In the genomic region with DNA sequence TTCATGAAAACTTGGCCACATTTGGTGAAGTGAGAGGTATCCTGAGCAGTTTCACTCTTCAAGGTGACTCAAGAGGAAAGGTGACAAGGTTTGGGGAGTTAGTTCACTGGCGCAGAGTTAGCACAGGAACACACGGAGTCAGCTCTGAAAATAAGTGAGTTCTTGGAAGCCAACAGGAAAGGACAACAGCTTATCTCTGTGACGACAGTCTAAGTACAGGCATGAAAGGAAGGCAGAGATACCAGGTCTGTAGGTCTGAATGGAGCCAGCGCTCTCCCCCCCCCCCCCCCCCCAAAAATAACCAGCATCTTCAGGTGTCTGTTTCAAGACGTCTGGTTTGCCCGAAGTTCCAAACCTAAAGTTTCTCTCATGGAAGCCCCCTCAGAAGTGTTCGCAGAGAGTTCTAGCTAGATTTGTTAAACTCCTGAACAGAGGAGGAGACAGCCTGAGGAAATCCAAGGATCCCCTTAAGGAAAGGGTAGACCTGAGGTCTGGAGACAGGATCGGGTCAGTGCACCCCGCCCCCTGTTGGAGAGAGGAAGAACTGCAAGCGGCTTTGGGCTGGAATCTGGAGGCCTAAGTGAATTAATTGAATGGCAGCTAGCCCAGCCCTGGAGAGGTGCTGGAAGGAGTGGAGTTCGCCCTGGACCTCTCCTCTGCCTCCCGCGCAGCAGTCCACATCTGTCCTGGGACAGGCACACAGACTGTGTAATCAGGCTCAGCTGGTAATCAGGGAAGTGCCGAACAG, we compare ENCODE assay signal across 8 mouse cellular contexts. TPM values are rescaled to one million over a fixed set of nuclear protein-coding genes. Genes with fewer than 3 reads are reported as not detected.
DNase-seq lines count a peak whose midpoint lies in the region; ATAC-seq and TF ChIP-seq lines count a peak whose summit lies in the region.

No protein-coding gene starts in this region.

- peaks cover 4% of the 10 kb centered on the region; the same call in 1 of the 2 replicates for H3K4me1 ChIP-seq in forebrain, embryonic 13.5 days
- H3K4me1 ChIP-seq in heart, postnatal 0 days (ENCODE audit: control insufficient read depth, insufficient read depth): peaks cover 27% of the 10 kb centered on the region
- H3K4me1 ChIP-seq in liver, postnatal 0 days (ENCODE audit: insufficient read depth): no peaks in the 10 kb centered on the region

- no peak overlapping the region for H3K9ac ChIP-seq in forebrain, embryonic 13.5 days
- H3K9ac ChIP-seq in heart, postnatal 0 days (replicated peaks; ENCODE audit: low read depth, low read length): no peak overlapping the region
- H3K9ac ChIP-seq in liver, postnatal 0 days (replicated peaks): no peak overlapping the region

- TF ChIP-seq CTCF in heart, postnatal 0 days (IDR thresholded peaks at IDR 0.05; ENCODE audit: low read depth): peak; percentile 81
- peak; percentile 83 for TF ChIP-seq CTCF in liver, postnatal 0 days (IDR thresholded peaks at IDR 0.05; ENCODE audit: low read depth)

- H3K4me3 ChIP-seq in forebrain, embryonic 13.5 days: no peak overlapping the region
- H3K4me3 ChIP-seq in heart, postnatal 0 days (ENCODE audit: low read depth, low read length): no peak overlapping the region
- H3K4me3 ChIP-seq in liver, postnatal 0 days (ENCODE audit: low read depth, low read length): no peak overlapping the region

- no peak for TF ChIP-seq EP300 in heart, postnatal 0 days (IDR thresholded peaks at IDR 0.05; ENCODE audit: low read depth)
- no peak for TF ChIP-seq EP300 in liver, postnatal 0 days (IDR thresholded peaks at IDR 0.05; ENCODE audit: low read depth)

- peak; percentile 71; the same call in 1 of the 2 replicates for ATAC-seq in forebrain, embryonic 13.5 days
- ATAC-seq in heart, postnatal 0 days (ENCODE audit: insufficient read depth, low read depth): peak; percentile 60
- peak; percentile 45 for ATAC-seq in liver, postnatal 0 days

- no peaks in the 10 kb centered on the region for H3K36me3 ChIP-seq in forebrain, embryonic 13.5 days (ENCODE audit: poor library complexity, severe bottlenecking)
- H3K36me3 ChIP-seq in heart, postnatal 0 days (replicated peaks; ENCODE audit: control insufficient read depth, insufficient read depth, low read length): no peaks in the 10 kb centered on the region
- H3K36me3 ChIP-seq in liver, postnatal 0 days (replicated peaks; ENCODE audit: insufficient read depth, low read length): no peaks in the 10 kb centered on the region

- H3K27ac ChIP-seq in forebrain, embryonic 13.5 days: peak overlapping the region; percentile 2; the same call in 1 of the 2 replicates
- peak overlapping the region; percentile 46; the same call in 1 of the 2 replicates for H3K27ac ChIP-seq in heart, postnatal 0 days (ENCODE audit: low read depth)
- H3K27ac ChIP-seq in liver, postnatal 0 days (ENCODE audit: low read depth): no peak overlapping the region

- H3K27me3 ChIP-seq in forebrain, embryonic 13.5 days: no peaks in the 10 kb centered on the region
- H3K27me3 ChIP-seq in heart, postnatal 0 days (ENCODE audit: control insufficient read depth, insufficient read depth, low read length): no peaks in the 10 kb centered on the region
- no peaks in the 10 kb centered on the region for H3K27me3 ChIP-seq in liver, postnatal 0 days (ENCODE audit: insufficient read depth, low read length)

- peak; percentile 33 for DNase-seq in Muller cell, postnatal 12 days (ENCODE audit: inconsistent ontology term)
- DNase-seq in c-Kit-positive CD71-positive TER-119-positive erythroid progenitor cells, embryonic 14.5 days (ENCODE audit: low spot score): peak; percentile 33
- peak; percentile 63 for DNase-seq in heart, postnatal 0 days (ENCODE audit: low spot score)
- DNase-seq in layer of hippocampus, adult 11-12 months (ENCODE audit: low spot score): peak; percentile 66
- DNase-seq in liver, postnatal 0 days: peak; percentile 57
- DNase-seq in ovary, postnatal 14 days (ENCODE audit: low spot score): peak; percentile 64
- peak; percentile 63 to 75 for DNase-seq in urinary bladder, postnatal 4 days (ENCODE audit: low spot score in 2 of 2)

- H3K4me2 ChIP-seq in forebrain, embryonic 13.5 days: no peak overlapping the region
- H3K4me2 ChIP-seq in heart, postnatal 0 days (ENCODE audit: low read depth, low read length): peak overlapping the region; percentile 22
- H3K4me2 ChIP-seq in liver, postnatal 0 days (ENCODE audit: low read depth, low read length): no peak overlapping the region

- no peaks in the 10 kb centered on the region for H3K9me3 ChIP-seq in forebrain, embryonic 13.5 days (replicated peaks)
- no peaks in the 10 kb centered on the region for H3K9me3 ChIP-seq in heart, postnatal 0 days (replicated peaks; ENCODE audit: control insufficient read depth, low read length)
- no peaks in the 10 kb centered on the region for H3K9me3 ChIP-seq in liver, postnatal 0 days (ENCODE audit: low read length)

- 43% methylated on average over 14 of the region's 14 CpGs for WGBS in forebrain, embryonic 13.5 days
- WGBS in heart, postnatal 0 days: 15% methylated on average over 14 of the region's 14 CpGs
- WGBS in liver, postnatal 0 days (ENCODE audit: insufficient replicate concordance): 36% methylated on average over 14 of the region's 14 CpGs

RNA-seq across cellular contexts. Expression of gene Casq2, which starts 24.1 kb away (rescaled TPM):
- polyA plus RNA-seq in forebrain, embryonic 13.5 days (2015; fragmentation: Nextera tagmentation; extraction: Ambion mirVana): 0.10 and 0.39 TPM in 2 replicates
- total RNA-seq in heart, postnatal 0 days (2014; rRNA removed; ENCODE audit: low replicate concordance): 836 and 965 TPM in 2 replicates
- polyA plus RNA-seq in heart, postnatal 0 days (2015; fragmentation: Nextera tagmentation; extraction: Ambion mirVana): 809 and 872 TPM in 2 replicates
- polyA plus RNA-seq in liver, postnatal 0 days (2015; fragmentation: Nextera tagmentation; extraction: Ambion mirVana): 0.66 and 3.9 TPM in 2 replicates

RNA-seq across cellular contexts. Expression of gene Nhlh2, which starts 52.2 kb away (rescaled TPM):
- polyA plus RNA-seq in forebrain, embryonic 13.5 days (2015; fragmentation: Nextera tagmentation; extraction: Ambion mirVana): 34.4 and 44.4 TPM in 2 replicates
- total RNA-seq in heart, postnatal 0 days (2014; rRNA removed; ENCODE audit: low replicate concordance): not detected in 2 replicates
- not detected in 2 replicates for polyA plus RNA-seq in heart, postnatal 0 days (2015; fragmentation: Nextera tagmentation; extraction: Ambion mirVana)
- not detected in 2 replicates for polyA plus RNA-seq in liver, postnatal 0 days (2015; fragmentation: Nextera tagmentation; extraction: Ambion mirVana)

Comparison
In these comparisons a context has a peak if more than half of its experiments do, and no peak if none do; other contexts are left out.
1. RNA of gene Casq2, which starts 24.1 kb away (polyA plus RNA-seq): 809 to 872 TPM in heart, postnatal 0 days; 0.66 to 3.9 TPM in liver, postnatal 0 days and 0.10 to 0.39 TPM in forebrain, embryonic 13.5 days; every median in the first group is over 100 times any median in the second.
2. RNA of gene Nhlh2, which starts 52.2 kb away (polyA plus RNA-seq): 34.4 to 44.4 TPM in forebrain, embryonic 13.5 days; not detected in heart, postnatal 0 days and not detected in liver, postnatal 0 days; every median in the first group is over 10 times any median in the second.
3. Peak in every context shown above with its lines, with median percentiles within 50 percentile points of each other: DNase-seq and ATAC-seq.